Mouse (Mus musculus): ENCODE results near the gene Nup214.

- no peak for TF ChIP-seq CTCF (IDR thresholded peaks at IDR 0.05; ENCODE audit: low read depth)
- TF ChIP-seq EP300 (IDR thresholded peaks at IDR 0.05; ENCODE audit: low read depth): no peak
Measured at GRCm38 (mm10) chr2:31945580-31945979, 28.7 kb upstream of the Nup214 start.

All from liver, embryonic 14.5 days (tissue).